Mouse (Mus musculus): ENCODE results near the gene Crebbp. TPM values are rescaled to one million over a fixed set of nuclear protein-coding genes. Genes with fewer than 3 reads are reported as not detected.

Gene Crebbp
- total and polyA plus RNA-seq, 3 experiments = 5.4 to 18.8 (median 14.7) TPM

DNA sequence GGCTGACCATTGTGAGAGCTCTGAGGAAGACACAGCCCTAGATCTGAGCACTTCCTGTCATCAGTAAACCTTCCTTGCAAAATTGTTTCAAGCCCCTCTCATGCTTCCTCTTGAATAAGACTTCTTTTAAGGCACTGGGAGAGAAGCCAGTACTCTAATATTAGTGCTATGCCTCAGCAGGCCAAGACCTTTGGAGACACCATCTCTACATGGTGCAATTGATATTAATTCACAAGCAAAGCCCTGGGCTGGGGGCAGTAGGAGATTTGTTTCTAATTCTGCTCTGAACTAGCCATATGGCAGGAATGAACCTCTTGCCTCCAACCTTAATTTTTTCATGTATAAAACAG is 52.9 kb downstream of the Crebbp start:
- peaks cover 32% of the 10 kb centered on the region for H3K79me2 ChIP-seq (replicated peaks; ENCODE audit: control insufficient read depth, extremely low read depth, insufficient read depth, poor library complexity, severe bottlenecking)
- no peak overlapping the region for H3K9ac ChIP-seq (ENCODE audit: insufficient read depth, low read depth)
- peaks cover 0 to 32% of the 10 kb centered on the region in 2 experiments for H3K36me3 ChIP-seq (replicated peaks in 1 of 2; ENCODE audit: control insufficient read depth in 1 of 2, insufficient read depth in 1 of 2, low read length in 1 of 2)
- no peak for TF ChIP-seq HCFC1 (IDR thresholded peaks at IDR 0.05; ENCODE audit: low read depth, low read length)
- no peak for TF ChIP-seq MAFK (IDR thresholded peaks at IDR 0.05; ENCODE audit: insufficient replicate concordance, low read length)
- no peak for TF ChIP-seq POLR2A (IDR thresholded peaks at IDR 0.05; ENCODE audit: low read depth, low read length)
- TF ChIP-seq IRF4 (IDR thresholded peaks at IDR 0.05; ENCODE audit: low read depth, low read length) = no peak
- no peak for TF ChIP-seq ZMIZ1 (IDR thresholded peaks at IDR 0.05; ENCODE audit: low read depth, low read length)
- TF ChIP-seq E2F4 (IDR thresholded peaks at IDR 0.05; ENCODE audit: insufficient replicate concordance, low read depth, low read length) = no peak
- TF ChIP-seq CHD2 (IDR thresholded peaks at IDR 0.05; ENCODE audit: low read length) = no peak
- TF ChIP-seq RCOR1 (conservative IDR thresholded peaks at IDR 0.05; ENCODE audit: low read depth, low read length) = no peak
- TF ChIP-seq MXI1 (IDR thresholded peaks at IDR 0.05; ENCODE audit: low read depth, low read length) = no peak
- no peak for TF ChIP-seq ZC3H11A (IDR thresholded peaks at IDR 0.05; ENCODE audit: low read depth, low read length)
- TF ChIP-seq CTCF (conservative IDR thresholded peaks at IDR 0.05 in 1 of 2, IDR thresholded peaks at IDR 0.05 in 1 of 2; ENCODE audit: low read depth in 2 of 2, low read length in 2 of 2) = no peak
- no peak for TF ChIP-seq BHLHE40 (IDR thresholded peaks at IDR 0.05; ENCODE audit: low read depth, low read length)
- in situ Hi-C loops (cut with MboI; ENCODE audit: low pct_ligation_motif_present, low pct_unique_long_range_greater_than_20kb, low sequenced_read_pairs) (no loop called here), dilution Hi-C loops (cut with MboI; ENCODE audit: extremely low pct_ligation_motif_present, extremely low pct_unique_long_range_greater_than_20kb, low sequenced_read_pairs) (no loop called here)
- H3K4me3 ChIP-seq (replicated peaks in 1 of 3; ENCODE audit: low read depth in 2 of 3, low read length in 2 of 3, poor library complexity in 1 of 3) = no peak overlapping the region
- H3K4me1 ChIP-seq (ENCODE audit: control insufficient read depth in 1 of 2, insufficient read depth in 2 of 2) = peaks cover 0 to 11% of the 10 kb centered on the region in 2 experiments; a peak in 1 of 4 replicates
- H3K27me3 ChIP-seq (replicated peaks) = no peaks in the 10 kb centered on the region
- no peak overlapping the region for H3K27ac ChIP-seq (ENCODE audit: insufficient read depth, low read depth)
- no peak overlapping the region for H3K4me2 ChIP-seq (ENCODE audit: insufficient read depth, low read depth, poor library complexity, severe bottlenecking)
- no peaks in the 10 kb centered on the region for H3K9me3 ChIP-seq (replicated peaks; ENCODE audit: low read length)
- no peak for DNase-seq (ENCODE audit: extremely low read depth)

DNA sequence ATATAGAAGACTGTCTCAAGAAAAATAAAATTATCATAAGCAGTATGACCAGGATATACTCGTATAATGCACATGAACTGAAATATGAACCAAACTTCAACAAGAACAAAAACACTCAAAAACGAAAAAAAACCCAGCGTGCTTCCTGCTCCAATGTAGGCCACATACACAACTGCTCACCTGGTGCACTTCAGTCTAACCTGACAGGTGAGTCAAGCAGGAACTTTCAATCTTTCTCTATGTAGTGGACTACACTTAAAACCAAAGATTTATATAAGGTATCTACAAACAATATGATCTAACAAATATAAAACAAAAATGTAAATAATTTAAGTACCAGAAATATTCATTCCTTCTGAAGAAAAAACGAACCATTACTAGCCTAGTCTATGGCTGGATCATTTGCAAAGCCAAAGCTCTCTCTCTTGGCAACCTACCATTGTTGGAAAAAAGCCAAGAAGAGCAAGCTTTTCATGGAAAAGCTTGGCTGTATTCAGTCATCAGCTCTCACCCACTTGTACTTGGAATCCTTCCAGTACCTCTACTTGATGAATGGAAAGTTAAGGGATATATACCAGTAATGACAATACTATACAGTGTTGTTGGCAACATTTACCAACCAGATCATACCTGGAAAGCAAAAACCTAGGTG is 53.4 kb downstream of the Crebbp start:
- Histone ChIP-seq H3K36me3 (replicated peaks in 1 of 2; ENCODE audit: control insufficient read depth in 1 of 2, insufficient read depth in 1 of 2, low read length in 1 of 2) (peaks cover 0 to 32% of the 10 kb centered on the region in 2 experiments), H3K4me2 (ENCODE audit: insufficient read depth, low read depth, poor library complexity, severe bottlenecking) (no peak overlapping the region), H3K27me3 (replicated peaks) (no peaks in the 10 kb centered on the region), H3K9me3 (replicated peaks; ENCODE audit: low read length) (no peaks in the 10 kb centered on the region), H3K27ac (ENCODE audit: insufficient read depth, low read depth) (no peak overlapping the region), H3K4me1 (ENCODE audit: control insufficient read depth in 1 of 2, insufficient read depth in 2 of 2) (peaks cover 0 to 16% of the 10 kb centered on the region in 2 experiments; a peak in 2 of 4 replicates), H3K9ac (ENCODE audit: insufficient read depth, low read depth) (no peak overlapping the region), H3K79me2 (replicated peaks; ENCODE audit: control insufficient read depth, extremely low read depth, insufficient read depth, poor library complexity, severe bottlenecking) (peaks cover 32% of the 10 kb centered on the region), H3K4me3 (replicated peaks in 1 of 3; ENCODE audit: low read depth in 2 of 3, low read length in 2 of 3, poor library complexity in 1 of 3) (no peak overlapping the region)
- dilution Hi-C loops (cut with MboI; ENCODE audit: extremely low pct_ligation_motif_present, extremely low pct_unique_long_range_greater_than_20kb, low sequenced_read_pairs) = no loop called here
- no peak for DNase-seq (ENCODE audit: extremely low read depth)
- in situ Hi-C loops (cut with MboI; ENCODE audit: low pct_ligation_motif_present, low pct_unique_long_range_greater_than_20kb, low sequenced_read_pairs) = no loop called here
- no peak for TF ChIP-seq MAX (IDR thresholded peaks at IDR 0.05; ENCODE audit: low read length)
- TF ChIP-seq BHLHE40 (IDR thresholded peaks at IDR 0.05; ENCODE audit: low read depth, low read length) = no peak
- TF ChIP-seq CHD2 (IDR thresholded peaks at IDR 0.05; ENCODE audit: low read length) = no peak
- no peak for TF ChIP-seq NELFE (IDR thresholded peaks at IDR 0.05; ENCODE audit: low read depth, low read length)
- no peak for TF ChIP-seq MAFK (IDR thresholded peaks at IDR 0.05; ENCODE audit: insufficient replicate concordance, low read length)
- TF ChIP-seq HCFC1 (IDR thresholded peaks at IDR 0.05; ENCODE audit: low read depth, low read length) = no peak
- TF ChIP-seq ETS1 (conservative IDR thresholded peaks at IDR 0.05; ENCODE audit: low read depth, low read length) = no peak
- TF ChIP-seq ZKSCAN1 (IDR thresholded peaks at IDR 0.05; ENCODE audit: borderline replicate concordance, low read depth, low read length) = no peak
- TF ChIP-seq POLR2A (IDR thresholded peaks at IDR 0.05; ENCODE audit: low read depth, low read length) = no peak
- TF ChIP-seq SIN3A (IDR thresholded peaks at IDR 0.05; ENCODE audit: low read length) = no peak
- TF ChIP-seq CTCF (conservative IDR thresholded peaks at IDR 0.05 in 1 of 2, IDR thresholded peaks at IDR 0.05 in 1 of 2; ENCODE audit: low read depth in 2 of 2, low read length in 2 of 2) = no peak
- no peak for TF ChIP-seq JUND (conservative IDR thresholded peaks at IDR 0.05; ENCODE audit: low read depth, low read length)
- no peak for TF ChIP-seq JUN (IDR thresholded peaks at IDR 0.05; ENCODE audit: insufficient read depth, low read depth, low read length)
- no peak for TF ChIP-seq E2F4 (IDR thresholded peaks at IDR 0.05; ENCODE audit: insufficient replicate concordance, low read depth, low read length)
- TF ChIP-seq POLR2AphosphoS2 (IDR thresholded peaks at IDR 0.05; ENCODE audit: low read depth, low read length) = no peak
- no peak for TF ChIP-seq GABPA (IDR thresholded peaks at IDR 0.05; ENCODE audit: insufficient replicate concordance, low read depth, low read length)
- no peak for TF ChIP-seq CHD1 (IDR thresholded peaks at IDR 0.05; ENCODE audit: low read depth, low read length)
- no peak for TF ChIP-seq NRF1 (IDR thresholded peaks at IDR 0.05; ENCODE audit: low read depth, low read length)

All from CH12.LX (cell line).